Mouse (Mus musculus) embryonic facial prominence, embryonic 10.5 days (tissue): ENCODE measurements around the gene Ipcef1. TPM values are rescaled to one million over a fixed set of nuclear protein-coding genes. Genes with fewer than 3 reads are reported as not detected.
A peak's percentile ranks its signal among the peaks of the same experiment; 100 is the strongest.

ENCODE experiments used
- DNase-seq: peaks from one replicate; pipeline ENCODE4 v3.0.0-alpha.2; 2017; ENCODE audit warnings: low spot score
- H3K27ac ChIP-seq: fragments of 300-500 bp; sonication (generic); replicated peaks from 2 replicates; pipeline ENCODE4 v1.5.1; 2016; ENCODE audit warnings: mild to moderate bottlenecking
- H3K27me3 ChIP-seq: fragments of 300-500 bp; sonication (generic); replicated peaks from 2 replicates; pipeline ENCODE4 v1.6.1; 2016; ENCODE audit warnings: low read depth, mild to moderate bottlenecking; ENCODE audit not compliant: poor library complexity, severe bottlenecking
- H3K36me3 ChIP-seq: fragments of 300-500 bp; sonication (generic); replicated peaks from 2 replicates; pipeline ENCODE4 v1.6.1; 2016; ENCODE audit warnings: mild to moderate bottlenecking, moderate library complexity
- H3K4me1 ChIP-seq: fragments of 300-500 bp; sonication (generic); 2 replicates; pipeline ENCODE4 v1.6.1; 2016
- H3K4me3 ChIP-seq: fragments of 300-500 bp; sonication (generic); 2 replicates; pipeline ENCODE4 v1.5.1; 2016; ENCODE audit warnings: mild to moderate bottlenecking, moderate library complexity
- H3K9me3 ChIP-seq: fragments of 300-500 bp; sonication (generic); 2 replicates; pipeline ENCODE4 v1.6.1; 2016; ENCODE audit warnings: mild to moderate bottlenecking
- WGBS: fragments of 180-500 bp; shearing (Covaris S2); methylation state at CpG from one replicate; pipeline ENCODE4 v1.1.7; 2016; 5-methylcytosine and 5-hydroxymethylcytosine counted together
- polyA plus RNA-seq: library from polyadenylated mRNA; unstranded; fragments of >200 nt; fragmentation: Nextera tagmentation; extraction: Ambion mirVana; gene quantifications from 2 replicates; pipeline ENCODE4 v1.2.1, GENCODE M21; 2016

Gene Ipcef1
- polyA plus RNA-seq, 1 experiment from 2014 or later: 0.10 TPM

- no peaks in the 10 kb centered on the region for H3K4me1 ChIP-seq
- whole genome bisulfite sequencing: 72% methylated on average over 3 of the region's 3 CpGs
- H3K9me3 ChIP-seq: no peaks in the 10 kb centered on the region
- H3K27ac ChIP-seq: no peak overlapping the region
- H3K4me3 ChIP-seq: no peak overlapping the region
- no peak for DNase-seq
- no peaks in the 10 kb centered on the region for H3K27me3 ChIP-seq
- no peaks in the 10 kb centered on the region for H3K36me3 ChIP-seq
Measured at GRCm38 (mm10) chr10:6934776-6935175, 117.5 kb downstream of the Ipcef1 start.

GRCm38 (mm10) chr10:6930889-6931288 is 121.4 kb downstream of the Ipcef1 start:
- Histone ChIP-seq H3K27ac (no peak overlapping the region), H3K4me1 (no peaks in the 10 kb centered on the region), H3K9me3 (no peaks in the 10 kb centered on the region), H3K36me3 (no peaks in the 10 kb centered on the region), H3K4me3 (no peak overlapping the region), H3K27me3 (no peaks in the 10 kb centered on the region)
- no peak for DNase-seq
- 79% methylated on average over 2 of the region's 2 CpGs for WGBS

- Histone ChIP-seq H3K9me3 (no peaks in the 10 kb centered on the region), H3K27ac (no peak overlapping the region), H3K27me3 (no peaks in the 10 kb centered on the region), H3K36me3 (no peaks in the 10 kb centered on the region), H3K4me3 (no peak overlapping the region), H3K4me1 (no peaks in the 10 kb centered on the region)
- 88% methylated on average over 1 of the region's 1 CpGs for WGBS
- DNase-seq: no peak
Measured at GRCm38 (mm10) chr10:6930398-6930797, 121.9 kb downstream of the Ipcef1 start.

- Histone ChIP-seq H3K4me3 (no peak overlapping the region), H3K27me3 (no peaks in the 10 kb centered on the region), H3K36me3 (no peaks in the 10 kb centered on the region), H3K4me1 (no peaks in the 10 kb centered on the region), H3K27ac (no peak overlapping the region), H3K9me3 (no peaks in the 10 kb centered on the region)
- 50% methylated on average over 1 of the region's 1 CpGs for WGBS
- DNase-seq: no peak
Measured at GRCm38 (mm10) chr10:6928905-6929304, 123.4 kb downstream of the Ipcef1 start.

GRCm38 (mm10) chr10:6927600-6928223 is 124.6 kb downstream of the Ipcef1 start:
- 74% methylated on average over 4 of the region's 4 CpGs for WGBS
- H3K27ac ChIP-seq: no peak overlapping the region
- no peaks in the 10 kb centered on the region for H3K4me1 ChIP-seq
- no peaks in the 10 kb centered on the region for H3K27me3 ChIP-seq
- no peaks in the 10 kb centered on the region for H3K9me3 ChIP-seq
- H3K36me3 ChIP-seq: no peaks in the 10 kb centered on the region
- H3K4me3 ChIP-seq: no peak overlapping the region
- DNase-seq: no peak

GRCm38 (mm10) chr10:6926724-6927123 is 125.6 kb downstream of the Ipcef1 start:
- Histone ChIP-seq H3K4me1 (no peaks in the 10 kb centered on the region), H3K27ac (no peak overlapping the region), H3K27me3 (no peaks in the 10 kb centered on the region), H3K4me3 (no peak overlapping the region), H3K9me3 (no peaks in the 10 kb centered on the region), H3K36me3 (no peaks in the 10 kb centered on the region)
- DNase-seq: no peak
- WGBS: 88% methylated on average over 2 of the region's 2 CpGs

GRCm38 (mm10) chr10:6916545-6917257 is 135.6 kb downstream of the Ipcef1 start:
- peak; percentile 78 for DNase-seq
- Histone ChIP-seq H3K4me1 (peaks cover 20% of the 10 kb centered on the region), H3K27ac (no peak overlapping the region; the same call in 1 of the 2 replicates), H3K9me3 (no peaks in the 10 kb centered on the region), H3K4me3 (no peak overlapping the region), H3K36me3 (no peaks in the 10 kb centered on the region), H3K27me3 (no peaks in the 10 kb centered on the region)
- 23% methylated on average over 6 of the region's 6 CpGs for WGBS

GRCm38 (mm10) chr10:6915991-6916390 is 136.3 kb downstream of the Ipcef1 start:
- Histone ChIP-seq H3K4me3 (no peak overlapping the region), H3K36me3 (no peaks in the 10 kb centered on the region), H3K9me3 (no peaks in the 10 kb centered on the region), H3K27ac (no peak overlapping the region), H3K27me3 (no peaks in the 10 kb centered on the region), H3K4me1 (peaks cover 20% of the 10 kb centered on the region)
- 50% methylated on average over 1 of the region's 1 CpGs for WGBS
- DNase-seq: no peak

GRCm38 (mm10) chr10:6909763-6910162 is 142.5 kb downstream of the Ipcef1 start:
- Histone ChIP-seq H3K27me3 (no peaks in the 10 kb centered on the region), H3K4me1 (no peaks in the 10 kb centered on the region), H3K4me3 (no peak overlapping the region), H3K27ac (no peak overlapping the region), H3K36me3 (no peaks in the 10 kb centered on the region), H3K9me3 (no peaks in the 10 kb centered on the region)
- 76% methylated on average over 2 of the region's 2 CpGs for WGBS
- DNase-seq: no peak

- Histone ChIP-seq H3K9me3 (no peaks in the 10 kb centered on the region), H3K36me3 (no peaks in the 10 kb centered on the region), H3K4me1 (no peaks in the 10 kb centered on the region), H3K27ac (no peak overlapping the region), H3K27me3 (no peaks in the 10 kb centered on the region), H3K4me3 (no peak overlapping the region)
- no peak for DNase-seq
- 93% methylated on average over 3 of the region's 3 CpGs for WGBS
Measured at GRCm38 (mm10) chr10:6901819-6902393, 150.4 kb downstream of the Ipcef1 start.

- Histone ChIP-seq H3K9me3 (no peaks in the 10 kb centered on the region), H3K36me3 (no peaks in the 10 kb centered on the region), H3K4me1 (no peaks in the 10 kb centered on the region), H3K27ac (no peak overlapping the region), H3K4me3 (no peak overlapping the region), H3K27me3 (no peaks in the 10 kb centered on the region)
- WGBS: 88% methylated on average over 4 of the region's 4 CpGs
- no peak for DNase-seq
Measured at GRCm38 (mm10) chr10:6900126-6900525, 152.2 kb downstream of the Ipcef1 start.

GRCm38 (mm10) chr10:6896659-6897303 is 155.5 kb downstream of the Ipcef1 start:
- no peak for DNase-seq
- no peak overlapping the region for H3K4me3 ChIP-seq
- WGBS: 82% methylated on average over 3 of the region's 3 CpGs

More at GRCm38 (mm10) chr10:6896659-6897303, 155.5 kb downstream of the Ipcef1 start:
- no peaks in the 10 kb centered on the region for H3K9me3 ChIP-seq
- no peaks in the 10 kb centered on the region for H3K27me3 ChIP-seq
- H3K4me1 ChIP-seq: no peaks in the 10 kb centered on the region
- H3K36me3 ChIP-seq: no peaks in the 10 kb centered on the region
- H3K27ac ChIP-seq: no peak overlapping the region
